Mouse (Mus musculus): ENCODE measurements around the gene Nectin3. TPM values are rescaled to one million over a fixed set of nuclear protein-coding genes. Genes with fewer than 3 reads are reported as not detected.
"Not testable (repeated sequence)": the region's sequence is repeated elsewhere in the genome, so short reads cannot be mapped to it uniquely, and the experiment has no call there.

Nectin3 gene
- polyA plus RNA-seq, 1 experiment from 2014 or later: not detected

- Histone ChIP-seq H3K79me2 (ENCODE audit: inconsistent target) (no peaks in the 10 kb centered on the region), H3K4me3 (ENCODE audit: inconsistent target) (no peak overlapping the region), H3K27ac (no peak overlapping the region), H3K36me3 (ENCODE audit: inconsistent target) (no peaks in the 10 kb centered on the region)
- 81% methylated on average over 11 of the region's 11 CpGs for WGBS (ENCODE audit: missing documents)
Observed at GRCm38 (mm10) chr16:46388527-46389414, 109.6 kb downstream of the Nectin3 start.

GRCm38 (mm10) chr16:46384279-46384678, 114.0 kb downstream of the Nectin3 start:
- Histone ChIP-seq H3K27ac (no peak overlapping the region), H3K4me3 (ENCODE audit: inconsistent target) (no peak overlapping the region), H3K36me3 (ENCODE audit: inconsistent target) (no peaks in the 10 kb centered on the region), H3K79me2 (ENCODE audit: inconsistent target) (no peaks in the 10 kb centered on the region)
- WGBS (ENCODE audit: missing documents): 89% methylated on average over 5 of the region's 5 CpGs

- Histone ChIP-seq H3K4me3 (ENCODE audit: inconsistent target) (no peak overlapping the region), H3K27ac (no peak overlapping the region), H3K79me2 (ENCODE audit: inconsistent target) (no peaks in the 10 kb centered on the region), H3K36me3 (ENCODE audit: inconsistent target) (no peaks in the 10 kb centered on the region)
- WGBS (ENCODE audit: missing documents): 77% methylated on average over 4 of the region's 4 CpGs
Observed at GRCm38 (mm10) chr16:46383344-46383743, 115.0 kb downstream of the Nectin3 start.

GRCm38 (mm10) chr16:46376575-46376974, 121.8 kb downstream of the Nectin3 start:
- H3K4me3 ChIP-seq (ENCODE audit: inconsistent target): no peak overlapping the region
- H3K27ac ChIP-seq: no peak overlapping the region
- WGBS (ENCODE audit: missing documents): 26% methylated on average over 3 of the region's 3 CpGs
- no peaks in the 10 kb centered on the region for H3K36me3 ChIP-seq (ENCODE audit: inconsistent target)
- H3K79me2 ChIP-seq (ENCODE audit: inconsistent target): no peaks in the 10 kb centered on the region

GRCm38 (mm10) chr16:46362022-46362421, 136.3 kb downstream of the Nectin3 start:
- Histone ChIP-seq H3K4me3 (ENCODE audit: inconsistent target) (no peak overlapping the region), H3K27ac (no peak overlapping the region), H3K79me2 (ENCODE audit: inconsistent target) (no peaks in the 10 kb centered on the region), H3K36me3 (ENCODE audit: inconsistent target) (no peaks in the 10 kb centered on the region)
- WGBS (ENCODE audit: missing documents): 57% methylated on average over 6 of the region's 6 CpGs

GRCm38 (mm10) chr16:46357658-46358057, 140.7 kb downstream of the Nectin3 start:
- not testable (repeated sequence) for H3K27ac ChIP-seq; H3K4me3 ChIP-seq (ENCODE audit: inconsistent target); H3K79me2 ChIP-seq (ENCODE audit: inconsistent target); H3K36me3 ChIP-seq (ENCODE audit: inconsistent target)
- 89% methylated on average over 2 of the region's 2 CpGs for WGBS (ENCODE audit: missing documents)

GRCm38 (mm10) chr16:46356663-46357062, 141.7 kb downstream of the Nectin3 start:
- Histone ChIP-seq H3K36me3 (ENCODE audit: inconsistent target) (no peaks in the 10 kb centered on the region), H3K79me2 (ENCODE audit: inconsistent target) (no peaks in the 10 kb centered on the region), H3K4me3 (ENCODE audit: inconsistent target) (no peak overlapping the region), H3K27ac (no peak overlapping the region)
- 81% methylated on average over 3 of the region's 3 CpGs for whole genome bisulfite sequencing (ENCODE audit: missing documents)
